Mouse (Mus musculus): Measurements from ENCODE around the gene Nav3. TPM values are rescaled to one million over a fixed set of nuclear protein-coding genes. Genes with fewer than 3 reads are reported as not detected.
"Not testable (repeated sequence)": the region's sequence is repeated elsewhere in the genome, so short reads cannot be mapped to it uniquely, and the experiment has no call there.

Nav3 gene
- polyA plus RNA-seq, 1 experiment from 2014 or later, result 3.7 TPM

GRCm38 (mm10) chr10:110037547-110037946 is 418.5 kb downstream of the Nav3 start:
- WGBS, result 66% methylated on average over 4 of the region's 4 CpGs
- Histone ChIP-seq H3K4me3 (ENCODE audit: low read length) (no peak overlapping the region), H3K36me3 (ENCODE audit: insufficient read depth, low read length) (no peaks in the 10 kb centered on the region), H3K9ac (replicated peaks; ENCODE audit: low read length) (no peak overlapping the region), H3K9me3 (ENCODE audit: low read length) (no peaks in the 10 kb centered on the region), H3K27me3 (ENCODE audit: insufficient read depth, low read length) (no peaks in the 10 kb centered on the region), H3K4me1 (ENCODE audit: insufficient read depth, low read length) (no peaks in the 10 kb centered on the region), H3K27ac (ENCODE audit: low read length) (no peak overlapping the region), H3K4me2 (replicated peaks; ENCODE audit: low read depth, low read length) (no peak overlapping the region)
- no peak for ATAC-seq (ENCODE audit: low FRiP score, low TSS enrichment)

DNA sequence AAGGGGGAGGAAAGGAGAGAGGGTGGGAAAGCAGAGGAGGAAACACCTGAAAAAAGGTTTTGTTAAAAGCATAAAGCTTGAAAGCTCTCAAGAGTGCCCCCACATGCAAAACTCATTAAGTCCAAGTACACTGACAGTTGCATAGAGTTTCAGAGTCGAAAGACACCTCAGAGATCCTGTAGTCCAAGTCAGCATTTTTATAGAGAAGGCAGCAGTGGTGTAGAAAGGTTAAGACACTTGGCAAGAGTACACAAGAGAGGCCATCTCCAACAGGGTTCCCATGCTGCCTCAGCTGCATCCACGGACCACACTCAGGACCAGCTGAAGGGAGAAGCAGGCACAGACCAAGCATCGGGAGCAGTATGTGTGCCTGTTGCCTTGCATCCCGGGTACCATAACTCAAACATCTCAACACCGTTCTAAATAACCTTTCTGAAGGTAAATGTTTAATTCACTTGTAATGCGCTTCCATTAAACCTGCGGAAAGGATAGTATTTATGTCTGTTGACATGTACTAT is 421.4 kb downstream of the Nav3 start:
- no peaks in the 10 kb centered on the region for H3K4me1 ChIP-seq (ENCODE audit: insufficient read depth, low read length)
- H3K9ac ChIP-seq (replicated peaks; ENCODE audit: low read length), result no peak overlapping the region
- no peak for ATAC-seq (ENCODE audit: low FRiP score, low TSS enrichment)
- no peak overlapping the region for H3K4me3 ChIP-seq (ENCODE audit: low read length)
- H3K27ac ChIP-seq (ENCODE audit: low read length), result no peak overlapping the region
- WGBS, result 65% methylated on average over 7 of the region's 7 CpGs
- no peaks in the 10 kb centered on the region for H3K9me3 ChIP-seq (ENCODE audit: low read length)
- no peaks in the 10 kb centered on the region for H3K27me3 ChIP-seq (ENCODE audit: insufficient read depth, low read length)
- H3K36me3 ChIP-seq (ENCODE audit: insufficient read depth, low read length), result no peaks in the 10 kb centered on the region
- no peak overlapping the region for H3K4me2 ChIP-seq (replicated peaks; ENCODE audit: low read depth, low read length)

DNA sequence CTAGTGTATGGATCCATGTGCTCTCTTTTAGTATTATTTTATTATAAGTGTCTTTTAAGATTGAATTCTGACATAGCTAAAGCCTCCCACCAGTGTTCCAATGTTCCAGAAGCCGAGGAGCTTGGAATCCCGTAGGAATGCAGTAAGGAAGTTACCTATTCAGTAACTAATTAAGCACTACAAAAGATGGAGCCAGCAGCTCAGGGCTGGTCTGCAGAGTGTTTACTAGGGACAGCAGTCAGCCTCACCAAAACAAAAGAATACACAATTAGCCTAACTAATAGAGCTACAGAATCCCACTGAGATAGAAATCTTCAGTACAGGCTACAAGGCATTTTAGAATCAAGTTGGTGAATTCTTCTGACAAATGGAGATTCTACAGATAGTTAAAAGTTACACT is 431.1 kb downstream of the Nav3 start:
- not testable (repeated sequence) for H3K9ac ChIP-seq (replicated peaks; ENCODE audit: low read length); H3K4me2 ChIP-seq (replicated peaks; ENCODE audit: low read depth, low read length); H3K9me3 ChIP-seq (ENCODE audit: low read length); H3K4me1 ChIP-seq (ENCODE audit: insufficient read depth, low read length); H3K27ac ChIP-seq (ENCODE audit: low read length); H3K4me3 ChIP-seq (ENCODE audit: low read length); H3K36me3 ChIP-seq (ENCODE audit: insufficient read depth, low read length); ATAC-seq (ENCODE audit: low FRiP score, low TSS enrichment); H3K27me3 ChIP-seq (ENCODE audit: insufficient read depth, low read length)
- WGBS, result 86% methylated on average over 2 of the region's 2 CpGs

GRCm38 (mm10) chr10:110022100-110022499 is 433.9 kb downstream of the Nav3 start:
- H3K4me2 ChIP-seq (replicated peaks; ENCODE audit: low read depth, low read length), result no peak overlapping the region
- no peaks in the 10 kb centered on the region for H3K4me1 ChIP-seq (ENCODE audit: insufficient read depth, low read length)
- H3K9ac ChIP-seq (replicated peaks; ENCODE audit: low read length), result no peak overlapping the region
- H3K9me3 ChIP-seq (ENCODE audit: low read length), result 0 out of 2 replicates have a peak, but pooled peaks cover 3% of the 10 kb centered on the region
- H3K27ac ChIP-seq (ENCODE audit: low read length), result no peak overlapping the region
- peak; percentile 61; the same call in 1 of the 2 replicates for ATAC-seq (ENCODE audit: low FRiP score, low TSS enrichment)
- no peak overlapping the region for H3K4me3 ChIP-seq (ENCODE audit: low read length)
- WGBS, result 22% methylated on average over 3 of the region's 3 CpGs
- no peaks in the 10 kb centered on the region for H3K27me3 ChIP-seq (ENCODE audit: insufficient read depth, low read length)
- no peaks in the 10 kb centered on the region for H3K36me3 ChIP-seq (ENCODE audit: insufficient read depth, low read length)

- peak; percentile 79 for ATAC-seq (ENCODE audit: low FRiP score, low TSS enrichment)
- 24% methylated on average over 4 of the region's 4 CpGs for WGBS
Measured at GRCm38 (mm10) chr10:110019266-110019866, 436.6 kb downstream of the Nav3 start.

DNA sequence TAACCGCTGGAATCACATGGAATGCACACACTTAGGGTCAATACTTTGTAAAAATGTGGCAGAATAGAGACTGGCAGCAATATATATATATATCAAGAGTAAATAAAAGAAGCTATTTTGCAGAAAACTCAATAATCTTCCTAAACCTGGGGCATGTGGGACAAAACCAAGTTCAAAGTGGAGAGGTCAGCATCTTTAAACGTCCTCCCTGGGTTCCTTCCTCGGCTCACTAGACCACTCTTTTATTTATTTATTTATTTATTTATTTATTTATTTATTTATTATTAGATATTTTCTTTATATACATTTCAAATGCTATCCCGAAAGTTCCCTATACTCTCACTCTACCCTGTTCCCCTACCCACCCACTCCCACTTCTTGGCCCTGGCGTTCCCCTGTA is 454.7 kb downstream of the Nav3 start:
- not testable (repeated sequence) for ATAC-seq (ENCODE audit: low FRiP score, low TSS enrichment)

More at GRCm38 (mm10) chr10:110019266-110019866, 436.6 kb downstream of the Nav3 start:
- no peaks in the 10 kb centered on the region for H3K4me1 ChIP-seq (ENCODE audit: insufficient read depth, low read length)
- H3K27ac ChIP-seq (ENCODE audit: low read length), result no peak overlapping the region
- H3K4me2 ChIP-seq (replicated peaks; ENCODE audit: low read depth, low read length), result no peak overlapping the region
- H3K4me3 ChIP-seq (ENCODE audit: low read length), result no peak overlapping the region
- no peaks in the 10 kb centered on the region for H3K27me3 ChIP-seq (ENCODE audit: insufficient read depth, low read length)
- 0 out of 2 replicates have a peak, but pooled peaks cover 3% of the 10 kb centered on the region for H3K9me3 ChIP-seq (ENCODE audit: low read length)
- no peaks in the 10 kb centered on the region for H3K36me3 ChIP-seq (ENCODE audit: insufficient read depth, low read length)
- H3K9ac ChIP-seq (replicated peaks; ENCODE audit: low read length), result no peak overlapping the region

DNA sequence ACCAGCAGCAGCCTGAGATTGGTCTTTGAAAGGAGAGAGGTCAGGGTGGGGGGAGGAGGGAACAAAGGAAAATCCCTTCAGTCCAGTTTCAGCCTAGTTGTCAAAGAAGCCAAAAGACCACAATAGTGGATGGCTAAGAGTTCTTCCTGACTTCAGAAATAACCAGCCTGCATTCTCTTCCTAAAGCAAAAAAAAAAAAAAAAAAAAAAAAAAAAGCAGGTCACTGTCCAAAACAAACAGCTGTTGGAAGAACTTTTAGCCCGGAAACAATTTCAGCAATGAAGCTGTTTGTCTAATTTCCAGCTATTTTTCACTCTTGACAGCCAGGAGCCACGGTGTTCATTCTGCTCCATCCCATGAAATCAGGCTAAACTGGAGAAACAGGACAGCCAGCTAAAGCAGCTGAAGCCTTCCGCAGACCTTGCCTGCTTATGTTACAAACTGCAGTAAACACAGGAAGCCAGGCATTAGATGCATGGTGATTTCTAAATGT is 455.2 kb downstream of the Nav3 start:
- Histone ChIP-seq H3K4me1 (ENCODE audit: insufficient read depth, low read length) (0 out of 2 replicates have a peak, but pooled peaks cover 3% of the 10 kb centered on the region), H3K27ac (ENCODE audit: low read length) (peak overlapping the region; percentile 63; the same call in 1 of the 2 replicates), H3K4me2 (replicated peaks; ENCODE audit: low read depth, low read length) (peak overlapping the region; percentile 34; the same call in 1 of the 2 replicates), H3K4me3 (ENCODE audit: low read length) (no peak overlapping the region), H3K9ac (replicated peaks; ENCODE audit: low read length) (no peak overlapping the region), H3K36me3 (ENCODE audit: insufficient read depth, low read length) (no peaks in the 10 kb centered on the region), H3K27me3 (ENCODE audit: insufficient read depth, low read length) (no peaks in the 10 kb centered on the region), H3K9me3 (ENCODE audit: low read length) (no peaks in the 10 kb centered on the region)
- ATAC-seq (ENCODE audit: low FRiP score, low TSS enrichment), result peak; percentile 90
- WGBS, result 9% methylated on average over 3 of the region's 3 CpGs

More for the DNA sequence above, 454.7 kb downstream of the Nav3 start:
- H3K4me1 ChIP-seq (ENCODE audit: insufficient read depth, low read length); H3K9ac ChIP-seq (replicated peaks; ENCODE audit: low read length); H3K36me3 ChIP-seq (ENCODE audit: insufficient read depth, low read length); H3K4me3 ChIP-seq (ENCODE audit: low read length); H3K9me3 ChIP-seq (ENCODE audit: low read length); H3K4me2 ChIP-seq (replicated peaks; ENCODE audit: low read depth, low read length); H3K27me3 ChIP-seq (ENCODE audit: insufficient read depth, low read length): not testable (repeated sequence)
- peak overlapping the region; percentile 25; the same call in 1 of the 2 replicates for H3K27ac ChIP-seq (ENCODE audit: low read length)
- 66% methylated on average over 5 of the region's 5 CpGs for WGBS

GRCm38 (mm10) chr10:109999904-110000303 is 456.1 kb downstream of the Nav3 start:
- Histone ChIP-seq H3K4me3 (ENCODE audit: low read length) (peak overlapping the region; percentile 13), H3K4me1 (ENCODE audit: insufficient read depth, low read length) (0 out of 2 replicates have a peak, but pooled peaks cover 3% of the 10 kb centered on the region), H3K27ac (ENCODE audit: low read length) (peak overlapping the region; percentile 17), H3K9me3 (ENCODE audit: low read length) (no peaks in the 10 kb centered on the region), H3K4me2 (replicated peaks; ENCODE audit: low read depth, low read length) (peak overlapping the region; percentile 40), H3K36me3 (ENCODE audit: insufficient read depth, low read length) (no peaks in the 10 kb centered on the region), H3K27me3 (ENCODE audit: insufficient read depth, low read length) (no peaks in the 10 kb centered on the region), H3K9ac (replicated peaks; ENCODE audit: low read length) (no peak overlapping the region)
- 47% methylated on average over 10 of the region's 10 CpGs for WGBS
- ATAC-seq (ENCODE audit: low FRiP score, low TSS enrichment), result no peak

DNA sequence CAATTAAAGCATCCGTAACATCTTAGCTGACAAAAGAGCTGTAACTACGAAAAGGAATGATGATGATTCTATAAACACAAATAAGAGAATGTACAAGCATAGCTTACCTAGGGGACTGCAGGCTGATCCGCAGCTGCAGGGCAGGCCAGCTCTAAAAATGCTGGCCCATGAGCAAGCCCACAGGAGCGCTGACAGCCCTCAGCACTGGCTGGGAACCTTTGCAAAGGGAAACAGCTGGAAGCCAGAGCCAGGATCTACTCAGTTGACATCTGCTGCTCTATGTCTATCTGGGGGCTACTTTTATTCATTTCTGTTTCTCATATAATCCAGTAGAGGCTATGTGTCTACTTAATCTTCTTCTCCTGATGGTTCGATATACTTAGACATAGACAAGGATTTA is 461.7 kb downstream of the Nav3 start:
- Histone ChIP-seq H3K9me3 (ENCODE audit: low read length) (no peaks in the 10 kb centered on the region), H3K4me3 (ENCODE audit: low read length) (no peak overlapping the region), H3K9ac (replicated peaks; ENCODE audit: low read length) (no peak overlapping the region), H3K4me2 (replicated peaks; ENCODE audit: low read depth, low read length) (no peak overlapping the region), H3K36me3 (ENCODE audit: insufficient read depth, low read length) (no peaks in the 10 kb centered on the region), H3K27ac (ENCODE audit: low read length) (no peak overlapping the region), H3K27me3 (ENCODE audit: insufficient read depth, low read length) (no peaks in the 10 kb centered on the region), H3K4me1 (ENCODE audit: insufficient read depth, low read length) (no peaks in the 10 kb centered on the region)
- WGBS, result 73% methylated on average over 5 of the region's 5 CpGs
- no peak for ATAC-seq (ENCODE audit: low FRiP score, low TSS enrichment)

DNA sequence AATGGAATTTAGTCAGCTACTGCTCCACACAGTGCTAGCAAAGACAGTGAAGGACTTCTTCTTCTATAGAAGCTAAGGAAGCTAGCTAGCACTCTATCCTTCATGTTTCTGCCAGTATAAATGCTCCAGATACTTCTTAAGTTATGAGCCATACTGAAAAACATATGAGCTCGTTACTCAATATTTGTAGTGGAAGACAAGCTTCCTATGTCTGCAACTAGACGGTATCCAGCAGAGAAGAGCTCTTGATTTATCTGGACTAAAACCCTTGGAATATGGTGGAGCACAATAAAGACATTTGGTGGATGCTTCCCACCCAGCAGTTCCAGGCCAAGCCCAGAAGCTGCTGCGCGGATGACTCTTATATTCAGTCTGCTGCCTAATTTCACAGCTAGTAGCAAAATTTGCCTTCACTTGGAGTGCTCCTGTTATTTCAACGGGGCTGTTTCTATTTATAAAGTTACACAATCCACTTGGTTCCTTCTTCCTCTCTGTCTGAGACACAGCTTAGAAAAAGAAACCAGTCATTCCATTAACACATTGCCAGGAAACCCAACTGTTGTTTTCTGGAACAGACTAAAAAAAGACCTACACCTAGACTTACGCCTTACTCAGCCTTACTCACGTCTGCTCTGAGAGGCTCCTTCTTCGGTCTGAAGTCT is 470.0 kb downstream of the Nav3 start:
- Histone ChIP-seq H3K9me3 (ENCODE audit: low read length) (no peaks in the 10 kb centered on the region), H3K27ac (ENCODE audit: low read length) (no peak overlapping the region), H3K9ac (replicated peaks; ENCODE audit: low read length) (no peak overlapping the region), H3K4me3 (ENCODE audit: low read length) (no peak overlapping the region), H3K4me2 (replicated peaks; ENCODE audit: low read depth, low read length) (no peak overlapping the region), H3K27me3 (ENCODE audit: insufficient read depth, low read length) (no peaks in the 10 kb centered on the region), H3K4me1 (ENCODE audit: insufficient read depth, low read length) (no peaks in the 10 kb centered on the region), H3K36me3 (ENCODE audit: insufficient read depth, low read length) (no peaks in the 10 kb centered on the region)
- WGBS, result 71% methylated on average over 8 of the region's 8 CpGs
- no peak for ATAC-seq (ENCODE audit: low FRiP score, low TSS enrichment)

All from kidney, embryonic 16.5 days (tissue).